Mouse (Mus musculus) subcutaneous adipose tissue, adult 2 months (tissue): ENCODE measurements around the gene Defb18. TPM values are rescaled to one million over a fixed set of nuclear protein-coding genes. Genes with fewer than 3 reads are reported as not detected.

Source experiments
- polyA plus RNA-seq: library from polyadenylated mRNA; depleted of rRNA; stranded (reverse); fragments of >200 nt; gene quantifications from 2 replicates; pipeline ENCODE4 v1.2.3, GENCODE M21; 2012; ENCODE audit warnings: low replicate concordance; rRNA removed

Defb18 gene
- 2.2 TPM in 1 of 2 replicates, not detected in the other for polyA plus RNA-seq

DNA sequence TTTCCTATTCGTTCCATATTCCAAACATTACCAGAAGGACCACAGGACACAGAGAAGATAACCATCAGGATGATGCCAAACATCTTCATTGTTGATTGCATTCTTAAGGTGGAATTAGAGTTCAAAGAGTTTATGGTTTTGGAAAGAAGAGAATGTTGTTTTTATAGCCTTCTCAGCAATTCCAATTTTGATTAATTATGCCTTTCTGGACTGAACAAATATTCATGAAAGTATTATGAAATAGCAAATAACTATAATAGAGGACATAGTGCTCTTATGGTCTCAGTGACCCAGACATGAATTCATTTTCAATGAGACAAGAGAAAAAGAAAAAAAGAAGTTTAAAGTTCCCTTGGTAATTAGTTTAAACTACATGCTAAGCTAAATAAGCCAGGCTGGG lies at the start of gene Defb18:
TSS of gene Defb18 (minus strand) at position 101 of the 400 bp plus-strand sequence.

DNA sequence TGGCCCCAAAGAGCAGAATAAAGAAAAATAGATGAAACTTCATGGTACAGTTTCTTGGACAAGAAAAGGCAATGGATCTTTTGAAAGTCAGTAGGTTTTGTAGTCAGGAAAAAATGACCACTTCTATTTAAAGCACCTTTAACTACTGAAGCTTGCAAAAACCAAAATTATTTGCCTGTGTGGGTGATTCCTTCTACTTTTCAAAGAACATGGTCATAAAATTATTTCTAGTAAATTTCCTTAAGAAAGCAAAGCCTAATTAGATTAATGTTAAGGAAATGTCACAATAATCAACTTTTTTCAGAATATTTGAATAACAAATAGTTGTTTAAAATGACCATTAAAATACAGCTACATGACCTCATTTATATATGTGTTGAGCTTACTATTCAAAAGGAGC lies 27.8 kb upstream of the Defb18 start, which contains the start of gene Defb41:
TSS of gene Defb41 (minus strand) at position 101 of the 400 bp plus-strand sequence.

Other genes starting within 250 kb of the Defb18 start
- not detected in 2 replicates for gene Crisp4, start 91.5 kb downstream of the Defb18 start, polyA plus RNA-seq
- gene Defb41, start 27.7 kb upstream of the Defb18 start, polyA plus RNA-seq, result not detected in 2 replicates